ENCODE assay signal across 18 mouse cellular contexts in genomic region chr16:29559667-29560066, GRCm38 (mm10). TPM values are rescaled to one million over a fixed set of nuclear protein-coding genes. Genes with fewer than 3 reads are reported as not detected.
"Had no signal": no experiment of that assay in that cellular context is flagged by ENCODE, and none has a peak within 500 bp of the region (broad histone marks: within the 10 kb centered on the region; RNA-seq: fewer than 3 reads in every experiment).

No protein-coding gene starts in this region.

- H3K9ac ChIP-seq: liver, embryonic 15.5 days; liver, postnatal 0 days; lung, embryonic 15.5 days; midbrain, embryonic 12.5 days; neural tube, embryonic 12.5 days; stomach, embryonic 15.5 days had no signal

- H3K4me1 ChIP-seq: liver, embryonic 15.5 days; lung, embryonic 15.5 days; midbrain, embryonic 12.5 days; neural tube, embryonic 12.5 days; stomach, embryonic 15.5 days had no signal

- H3K4me2 ChIP-seq: liver, embryonic 15.5 days; midbrain, embryonic 12.5 days had no signal

- H3K36me3 ChIP-seq: liver, embryonic 15.5 days; lung, embryonic 15.5 days; midbrain, embryonic 10.5 days; midbrain, embryonic 12.5 days; neural tube, embryonic 12.5 days; stomach, embryonic 15.5 days had no signal

- H3K4me3 ChIP-seq: liver, embryonic 15.5 days; lung, embryonic 15.5 days; midbrain, embryonic 10.5 days; midbrain, embryonic 12.5 days; myocyte; neural tube, embryonic 12.5 days; stomach, embryonic 15.5 days had no signal

- H3K27ac ChIP-seq: liver, embryonic 15.5 days; lung, embryonic 15.5 days; midbrain, embryonic 10.5 days; midbrain, embryonic 12.5 days; neural tube, embryonic 12.5 days; stomach, embryonic 15.5 days; stomach, postnatal 0 days had no signal

- DNase-seq: liver, postnatal 0 days; lung, postnatal 4 days; right cerebral cortex, postnatal 14 days; thymus, adult 2 months; thymus, postnatal 25 days; thymus, postnatal 4 days had no signal

- H3K9me3 ChIP-seq: liver, embryonic 15.5 days; lung, embryonic 15.5 days; midbrain, embryonic 10.5 days; midbrain, embryonic 12.5 days; neural tube, embryonic 12.5 days; stomach, embryonic 15.5 days had no signal

- H3K27me3 ChIP-seq: liver, embryonic 15.5 days; neural tube, embryonic 12.5 days; stomach, embryonic 15.5 days had no signal

RNA-seq across cellular contexts. Expression of gene Atp13a4, which starts 15.0 kb away (rescaled TPM):
- total RNA-seq: megakaryocyte, adult 5-6 weeks; megakaryocyte-erythroid progenitor cell, adult 5-6 weeks; neutrophil, adult 5-6 weeks had no signal
- polyA plus RNA-seq: liver, embryonic 15.5 days; liver, postnatal 0 days; spleen, adult 2 months had no signal
